Mouse (Mus musculus) hindbrain, embryonic 13.5 days (tissue): ENCODE results near the gene Zfp385a. TPM values are rescaled to one million over a fixed set of nuclear protein-coding genes. Genes with fewer than 3 reads are reported as not detected.
A peak's percentile ranks its signal among the peaks of the same experiment; 100 is the strongest.

Source experiments
- ATAC-seq: fragments of 200-750 bp; cut with Nextera tagmentation; 2 replicates; pipeline ENCODE4 v1.8.0; 2017; ENCODE audit warnings: moderate TSS enrichment; ENCODE audit not compliant: low FRiP score
- H3K27ac ChIP-seq: fragments of 300-500 bp; sonication (generic); 2 replicates; pipeline ENCODE4 v1.5.1; 2015; ENCODE audit warnings: inconsistent platforms, mild to moderate bottlenecking, moderate library complexity
- H3K27me3 ChIP-seq: fragments of 300-500 bp; sonication (generic); 2 replicates; pipeline ENCODE4 v1.6.1; 2015; ENCODE audit warnings: mild to moderate bottlenecking, inconsistent platforms
- H3K36me3 ChIP-seq: fragments of 300-500 bp; sonication (generic); 2 replicates; pipeline ENCODE4 v1.6.1; 2015; ENCODE audit warnings: mild to moderate bottlenecking, inconsistent platforms
- H3K4me1 ChIP-seq: fragments of 300-500 bp; sonication (generic); replicated peaks from 2 replicates; pipeline ENCODE4 v1.6.1; 2015; ENCODE audit warnings: inconsistent platforms
- H3K4me2 ChIP-seq: fragments of 300-500 bp; sonication (generic); 2 replicates; pipeline ENCODE4 v1.6.1; 2015; ENCODE audit warnings: inconsistent platforms, mild to moderate bottlenecking, moderate library complexity
- H3K4me3 ChIP-seq: fragments of 300-500 bp; sonication (generic); 2 replicates; pipeline ENCODE4 v1.5.1; 2015; ENCODE audit warnings: mild to moderate bottlenecking, inconsistent platforms
- H3K9ac ChIP-seq: fragments of 300-500 bp; sonication (generic); 2 replicates; pipeline ENCODE4 v1.6.1; 2015; ENCODE audit warnings: mild to moderate bottlenecking, inconsistent platforms
- H3K9me3 ChIP-seq: fragments of 300-500 bp; sonication (generic); 2 replicates; pipeline ENCODE4 v1.6.1; 2016; ENCODE audit warnings: inconsistent platforms
- WGBS: fragments of 180-500 bp; shearing (Covaris S2); methylation state at CpG from one replicate; pipeline ENCODE4 v1.1.7; 2015; 5-methylcytosine and 5-hydroxymethylcytosine counted together
- polyA plus RNA-seq: library from polyadenylated mRNA; unstranded; fragments of >200 nt; fragmentation: Nextera tagmentation; extraction: Ambion mirVana; gene quantifications from 2 replicates; pipeline ENCODE4 v1.2.1, GENCODE M21; 2015

Gene Zfp385a
- polyA plus RNA-seq, 1 experiment from 2014 or later: 18.6 TPM

- no peak for ATAC-seq
- WGBS: 35% methylated on average over 2 of the region's 2 CpGs
- Histone ChIP-seq H3K9me3 (no peaks in the 10 kb centered on the region), H3K27me3 (peaks cover 29% of the 10 kb centered on the region), H3K36me3 (no peaks in the 10 kb centered on the region), H3K27ac (no peak overlapping the region), H3K9ac (no peak overlapping the region), H3K4me2 (no peak overlapping the region), H3K4me1 (peaks cover 11% of the 10 kb centered on the region), H3K4me3 (no peak overlapping the region)
Measured at GRCm38 (mm10) chr15:103371208-103371607, 31.3 kb upstream of the Zfp385a start.

- Histone ChIP-seq H3K4me1 (peaks cover 18% of the 10 kb centered on the region), H3K36me3 (no peaks in the 10 kb centered on the region), H3K27ac (no peak overlapping the region), H3K27me3 (peaks cover 36% of the 10 kb centered on the region), H3K9me3 (no peaks in the 10 kb centered on the region), H3K4me3 (no peak overlapping the region), H3K9ac (no peak overlapping the region), H3K4me2 (no peak overlapping the region)
- no peak for ATAC-seq
- WGBS: 57% methylated on average over 4 of the region's 4 CpGs
Measured at GRCm38 (mm10) chr15:103370462-103370861, 30.6 kb upstream of the Zfp385a start.

- no peaks in the 10 kb centered on the region for H3K36me3 ChIP-seq
- no peak overlapping the region for H3K9ac ChIP-seq
- H3K4me3 ChIP-seq: no peak overlapping the region
- peaks cover 49% of the 10 kb centered on the region for H3K27me3 ChIP-seq
- no peaks in the 10 kb centered on the region for H3K9me3 ChIP-seq
- ATAC-seq: no peak
- 56% methylated on average over 1 of the region's 1 CpGs for WGBS
- H3K27ac ChIP-seq: no peak overlapping the region
- peaks cover 21% of the 10 kb centered on the region for H3K4me1 ChIP-seq
- H3K4me2 ChIP-seq: no peak overlapping the region
Measured at GRCm38 (mm10) chr15:103369123-103369522, 29.2 kb upstream of the Zfp385a start.

- peaks cover 49% of the 10 kb centered on the region for H3K27me3 ChIP-seq
Measured at GRCm38 (mm10) chr15:103368179-103368940, 28.5 kb upstream of the Zfp385a start.

GRCm38 (mm10) chr15:103366376-103367149 lies 26.7 kb upstream of the Zfp385a start, which contains the start of gene Itga5:
TSS of gene Itga5 (minus strand) at chr15:103366763.
- Histone ChIP-seq H3K9ac (peak within 1 kb of the TSS; percentile 78), H3K36me3 (no peaks in the 10 kb centered on the region), H3K4me2 (peak within 1 kb of the TSS; percentile 88), H3K9me3 (no peaks in the 10 kb centered on the region), H3K4me3 (peak within 1 kb of the TSS; percentile 53), H3K4me1 (peaks cover 21% of the 10 kb centered on the region), H3K27me3 (peaks cover 49% of the 10 kb centered on the region), H3K27ac (no peak within 1 kb of the TSS)
- 2% methylated on average over 31 of the region's 51 CpGs for WGBS
- peak; percentile 70 for ATAC-seq

More at GRCm38 (mm10) chr15:103368179-103368940, 28.5 kb upstream of the Zfp385a start:
- no peak overlapping the region for H3K4me3 ChIP-seq
- no peak overlapping the region for H3K27ac ChIP-seq
- no peak for ATAC-seq
- no peak overlapping the region for H3K9ac ChIP-seq
- peaks cover 21% of the 10 kb centered on the region for H3K4me1 ChIP-seq
- H3K9me3 ChIP-seq: no peaks in the 10 kb centered on the region
- no peak overlapping the region for H3K4me2 ChIP-seq
- 83% methylated on average over 4 of the region's 4 CpGs for WGBS
- no peaks in the 10 kb centered on the region for H3K36me3 ChIP-seq

- H3K27ac ChIP-seq: no peak overlapping the region
- peak; percentile 56 for ATAC-seq
- H3K9ac ChIP-seq: peak overlapping the region; percentile 78
- peaks cover 21% of the 10 kb centered on the region for H3K4me1 ChIP-seq
- H3K4me3 ChIP-seq: peak overlapping the region; percentile 53
- no peaks in the 10 kb centered on the region for H3K36me3 ChIP-seq
- WGBS: 1% methylated on average over 50 of the region's 51 CpGs
- H3K4me2 ChIP-seq: peak overlapping the region; percentile 88
- peaks cover 49% of the 10 kb centered on the region for H3K27me3 ChIP-seq
- no peaks in the 10 kb centered on the region for H3K9me3 ChIP-seq
Measured at GRCm38 (mm10) chr15:103365471-103366375, 25.8 kb upstream of the Zfp385a start.

- Histone ChIP-seq H3K9ac (no peak overlapping the region), H3K27ac (no peak overlapping the region), H3K4me1 (peaks cover 21% of the 10 kb centered on the region), H3K9me3 (no peaks in the 10 kb centered on the region), H3K4me3 (peak overlapping the region; percentile 53; the same call in 1 of the 2 replicates), H3K4me2 (peak overlapping the region; percentile 88), H3K36me3 (no peaks in the 10 kb centered on the region), H3K27me3 (peaks cover 49% of the 10 kb centered on the region)
- ATAC-seq: no peak
- WGBS: 59% methylated on average over 4 of the region's 4 CpGs
Measured at GRCm38 (mm10) chr15:103364761-103365160, 24.9 kb upstream of the Zfp385a start.

- no peak overlapping the region for H3K9ac ChIP-seq
- H3K4me2 ChIP-seq: no peak overlapping the region
- no peaks in the 10 kb centered on the region for H3K36me3 ChIP-seq
- H3K4me3 ChIP-seq: no peak overlapping the region
- H3K27me3 ChIP-seq: peaks cover 43% of the 10 kb centered on the region
- no peaks in the 10 kb centered on the region for H3K9me3 ChIP-seq
- no peak overlapping the region for H3K27ac ChIP-seq
- 63% methylated on average over 1 of the region's 1 CpGs for WGBS
- ATAC-seq: no peak
- H3K4me1 ChIP-seq: peaks cover 25% of the 10 kb centered on the region
Measured at GRCm38 (mm10) chr15:103363809-103364208, 23.9 kb upstream of the Zfp385a start.

GRCm38 (mm10) chr15:103362950-103363349 lies 23.1 kb upstream of the Zfp385a start:
- H3K4me1 ChIP-seq: peaks cover 28% of the 10 kb centered on the region
- no peak overlapping the region for H3K27ac ChIP-seq
- WGBS: 93% methylated on average over 3 of the region's 3 CpGs
- no peak for ATAC-seq
- no peaks in the 10 kb centered on the region for H3K9me3 ChIP-seq
- H3K4me3 ChIP-seq: no peak overlapping the region
- H3K27me3 ChIP-seq: peaks cover 37% of the 10 kb centered on the region
- H3K4me2 ChIP-seq: no peak overlapping the region
- H3K9ac ChIP-seq: no peak overlapping the region
- no peaks in the 10 kb centered on the region for H3K36me3 ChIP-seq

GRCm38 (mm10) chr15:103362333-103362732 lies 22.4 kb upstream of the Zfp385a start:
- Histone ChIP-seq H3K9me3 (no peaks in the 10 kb centered on the region), H3K4me2 (no peak overlapping the region), H3K4me3 (no peak overlapping the region), H3K4me1 (peaks cover 28% of the 10 kb centered on the region), H3K27ac (no peak overlapping the region), H3K36me3 (no peaks in the 10 kb centered on the region), H3K9ac (no peak overlapping the region), H3K27me3 (peaks cover 31% of the 10 kb centered on the region)
- ATAC-seq: no peak
- WGBS: 95% methylated on average over 7 of the region's 7 CpGs

- no peak overlapping the region for H3K4me2 ChIP-seq
- H3K4me1 ChIP-seq: peaks cover 18% of the 10 kb centered on the region
- H3K36me3 ChIP-seq: no peaks in the 10 kb centered on the region
- no peaks in the 10 kb centered on the region for H3K9me3 ChIP-seq
- peaks cover 20% of the 10 kb centered on the region for H3K27me3 ChIP-seq
- no peak for ATAC-seq
- WGBS: 80% methylated on average over 1 of the region's 1 CpGs
- H3K27ac ChIP-seq: no peak overlapping the region
- no peak overlapping the region for H3K4me3 ChIP-seq
- H3K9ac ChIP-seq: no peak overlapping the region
Measured at GRCm38 (mm10) chr15:103361269-103361668, 21.4 kb upstream of the Zfp385a start.
